Mouse (Mus musculus) midbrain, postnatal 0 days (tissue): Measurements from ENCODE around the gene Lpin2. TPM values are rescaled to one million over a fixed set of nuclear protein-coding genes. Genes with fewer than 3 reads are reported as not detected.

ENCODE experiments used
- ATAC-seq: fragments of 200-750 bp; cut with Nextera tagmentation; 2 replicates; pipeline ENCODE4 v1.8.0; 2017; ENCODE audit warnings: moderate number of reproducible peaks, mild to moderate bottlenecking, moderate TSS enrichment, moderate library complexity; ENCODE audit not compliant: low FRiP score
- DNase-seq: peaks from one replicate; pipeline ENCODE4 v3.0.0-alpha.2; 2015; ENCODE audit warnings: low spot score
- H3K27ac ChIP-seq: fragments of 300-500 bp; sonication (generic); 2 replicates; pipeline ENCODE4 v1.5.1; 2014; ENCODE audit warnings: low read depth, mild to moderate bottlenecking, low read length, mixed read lengths
- H3K27me3 ChIP-seq: fragments of 300-500 bp; sonication (generic); 2 replicates; pipeline ENCODE4 v1.6.1; 2014; ENCODE audit warnings: low read length, control low read depth, mixed read lengths; ENCODE audit not compliant: insufficient read depth
- H3K36me3 ChIP-seq: fragments of 300-500 bp; sonication (generic); 2 replicates; pipeline ENCODE4 v1.6.1; 2014; ENCODE audit warnings: low read length, control low read depth, mixed read lengths; ENCODE audit not compliant: insufficient read depth
- H3K4me1 ChIP-seq: fragments of 300-500 bp; sonication (generic); 2 replicates; pipeline ENCODE4 v1.6.1; 2014; ENCODE audit warnings: mild to moderate bottlenecking, control low read depth, antibody characterized with exemption, low read length, mixed read lengths; ENCODE audit not compliant: insufficient read depth
- H3K4me2 ChIP-seq: fragments of 300-500 bp; sonication (generic); 2 replicates; pipeline ENCODE4 v1.6.1; 2014; ENCODE audit warnings: low read depth, mild to moderate bottlenecking, low read length, mixed read lengths; ENCODE audit not compliant: poor library complexity, severe bottlenecking
- H3K4me3 ChIP-seq: fragments of 300-500 bp; sonication (generic); 2 replicates; pipeline ENCODE4 v1.5.1; 2014; ENCODE audit warnings: low read depth, mild to moderate bottlenecking, low read length, moderate library complexity
- H3K9ac ChIP-seq: fragments of 300-500 bp; sonication (generic); replicated peaks from 2 replicates; pipeline ENCODE4 v1.6.1; 2014; ENCODE audit warnings: mild to moderate bottlenecking, low read length, moderate library complexity, mixed read lengths; ENCODE audit not compliant: poor library complexity, severe bottlenecking
- H3K9me3 ChIP-seq: fragments of 300-500 bp; sonication (generic); 2 replicates; pipeline ENCODE4 v1.6.1; 2016; ENCODE audit warnings: low read length, control low read depth
- CTCF ChIP-seq: IDR thresholded peaks from 2 replicates; pipeline ENCODE4 v1.5.1; 2016; ENCODE audit warnings: antibody characterized with exemption, mild to moderate bottlenecking
- WGBS: fragments of 180-500 bp; shearing (Covaris S2); extraction: QIAGEN DNeasy Blood & Tissue Kit; methylation state at CpG from one replicate; pipeline ENCODE4 v1.1.7; 2014; 5-methylcytosine and 5-hydroxymethylcytosine counted together
- polyA plus RNA-seq: library from polyadenylated mRNA; unstranded; fragments of >200 nt; fragmentation: Nextera tagmentation; extraction: Ambion mirVana; gene quantifications from 2 replicates; pipeline ENCODE4 v1.2.1, GENCODE M21; 2015
- total RNA-seq: library from RNA; depleted of rRNA; stranded (reverse); fragments of >200 nt; gene quantifications from 2 replicates; pipeline ENCODE4 v1.2.3, GENCODE M21; 2014

Lpin2 gene
- total and polyA plus RNA-seq, 2 experiments from 2014 or later: 39.1 to 53.4 TPM

- ATAC-seq (no peak), DNase-seq (no peak)
- H3K9me3 ChIP-seq: no peaks in the 10 kb centered on the region
- 56% methylated on average over 6 of the region's 6 CpGs for WGBS
- TF ChIP-seq CTCF: peak; percentile 57
- no peak overlapping the region for H3K9ac ChIP-seq
- peaks cover 4% of the 10 kb centered on the region for H3K36me3 ChIP-seq
- no peak overlapping the region for H3K27ac ChIP-seq
- H3K4me3 ChIP-seq: no peak overlapping the region
- H3K4me1 ChIP-seq: 0 out of 2 replicates have a peak, but pooled peaks cover 2% of the 10 kb centered on the region
- H3K27me3 ChIP-seq: no peaks in the 10 kb centered on the region
- H3K4me2 ChIP-seq: no peak overlapping the region
Measured at GRCm38 (mm10) chr17:71254736-71255135, 72.4 kb downstream of the Lpin2 start.

DNA sequence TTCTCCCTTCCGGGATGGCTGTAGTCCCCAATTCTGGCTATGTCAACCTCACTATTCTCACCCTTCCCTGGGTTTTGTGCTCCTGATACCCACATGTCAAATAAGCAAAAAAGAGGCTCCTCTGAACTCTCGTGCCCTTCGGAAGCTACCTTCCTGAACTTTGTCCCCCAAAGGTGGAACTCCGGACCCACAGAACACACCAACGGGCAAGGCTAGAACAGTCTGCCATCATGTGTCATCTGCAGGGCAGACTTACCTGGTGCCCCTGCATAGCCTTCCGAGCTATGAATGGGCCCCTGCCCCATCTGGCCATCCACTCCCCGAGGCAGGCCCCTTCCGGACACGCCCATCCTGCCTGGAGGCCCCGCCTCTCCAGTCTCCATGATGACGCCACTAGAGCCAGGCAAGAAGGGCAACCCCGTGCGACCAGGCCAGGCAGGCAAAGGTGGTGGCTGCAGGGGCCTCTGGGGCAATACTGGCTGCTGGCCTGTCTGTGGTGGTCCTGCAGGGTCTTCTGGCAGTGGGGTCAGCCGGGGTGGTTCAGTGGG is 73.8 kb downstream of the Lpin2 start:
- H3K9ac ChIP-seq: no peak overlapping the region
- TF ChIP-seq CTCF: no peak
- 0 out of 2 replicates have a peak, but pooled peaks cover 2% of the 10 kb centered on the region for H3K4me1 ChIP-seq
- H3K27me3 ChIP-seq: no peaks in the 10 kb centered on the region
- DNase-seq (no peak), ATAC-seq (no peak)
- WGBS: 84% methylated on average over 14 of the region's 14 CpGs
- H3K36me3 ChIP-seq: peaks cover 4% of the 10 kb centered on the region; the same call in 1 of the 2 replicates
- no peak overlapping the region for H3K27ac ChIP-seq
- no peak overlapping the region for H3K4me3 ChIP-seq
- H3K4me2 ChIP-seq: no peak overlapping the region
- no peaks in the 10 kb centered on the region for H3K9me3 ChIP-seq

DNA sequence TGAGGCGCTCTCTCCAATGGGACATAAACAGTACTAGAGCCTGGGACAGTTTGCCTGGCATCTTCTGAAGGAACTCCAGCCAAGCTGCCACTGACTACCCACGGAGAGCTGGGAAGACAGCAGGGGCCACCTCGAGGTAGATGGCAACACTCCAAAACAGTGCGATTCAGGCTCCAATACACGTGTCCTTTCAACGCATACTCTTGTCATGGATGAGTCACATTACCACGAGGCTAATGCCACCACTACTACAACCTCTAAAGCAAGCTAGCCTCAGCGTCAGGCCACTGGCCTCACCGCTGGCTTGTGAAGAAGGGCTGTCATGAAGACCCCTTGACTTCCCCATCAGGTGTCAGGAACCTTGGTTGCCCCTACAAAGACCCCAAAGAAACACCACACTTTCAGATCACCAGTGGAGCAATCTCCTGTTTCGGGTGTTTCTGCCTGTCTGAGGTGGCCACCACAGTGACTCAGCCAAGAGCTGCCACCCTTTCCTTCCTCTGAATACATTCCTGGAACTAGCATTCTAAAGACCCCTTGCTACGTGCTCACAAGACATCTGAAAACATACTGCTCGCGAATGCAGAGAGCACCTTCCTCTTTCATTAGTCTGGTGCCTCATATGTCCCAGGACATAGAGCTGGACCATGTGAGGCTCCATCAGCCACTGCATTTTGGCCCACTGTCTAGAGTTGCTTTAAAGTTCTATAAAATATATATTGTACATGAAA is 74.6 kb downstream of the Lpin2 start:
- no peaks in the 10 kb centered on the region for H3K27me3 ChIP-seq
- H3K4me2 ChIP-seq: no peak overlapping the region
- 81% methylated on average over 13 of the region's 13 CpGs for WGBS
- no peak for ATAC-seq
- H3K9ac ChIP-seq: no peak overlapping the region
- H3K9me3 ChIP-seq: no peaks in the 10 kb centered on the region
- H3K36me3 ChIP-seq: peaks cover 4% of the 10 kb centered on the region; the same call in 1 of the 2 replicates
- no peak for TF ChIP-seq CTCF
- H3K27ac ChIP-seq: no peak overlapping the region
- DNase-seq: no peak
- no peaks in the 10 kb centered on the region for H3K4me1 ChIP-seq
- H3K4me3 ChIP-seq: no peak overlapping the region

DNA sequence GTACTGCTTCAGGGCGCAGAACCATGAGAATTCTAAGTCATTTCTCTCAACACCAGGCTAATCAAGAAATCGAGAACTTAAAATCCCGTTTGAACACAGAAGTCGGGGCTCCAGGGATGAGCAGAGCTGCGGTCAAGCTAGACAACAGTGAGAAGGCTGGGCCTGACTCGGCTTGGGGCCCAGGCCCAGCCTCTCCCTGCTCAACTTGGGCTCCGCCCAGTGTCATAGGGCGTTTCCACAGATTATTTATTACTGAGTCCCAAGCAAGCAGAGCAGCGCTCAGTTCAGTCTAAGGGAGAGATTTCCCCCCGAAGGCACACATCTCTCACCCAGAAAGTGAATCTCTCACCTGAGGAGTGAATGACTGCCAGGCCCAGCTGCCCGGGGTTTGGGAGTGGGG is 77.4 kb downstream of the Lpin2 start:
- ATAC-seq: no peak
- H3K9me3 ChIP-seq: no peaks in the 10 kb centered on the region
- H3K27ac ChIP-seq: no peak overlapping the region
- no peak overlapping the region for H3K4me2 ChIP-seq
- H3K36me3 ChIP-seq: no peaks in the 10 kb centered on the region
- H3K27me3 ChIP-seq: no peaks in the 10 kb centered on the region
- H3K9ac ChIP-seq: no peak overlapping the region
- H3K4me1 ChIP-seq: no peaks in the 10 kb centered on the region
- WGBS: 82% methylated on average over 11 of the region's 11 CpGs
- no peak for TF ChIP-seq CTCF
- no peak overlapping the region for H3K4me3 ChIP-seq
- DNase-seq: no peak

DNA sequence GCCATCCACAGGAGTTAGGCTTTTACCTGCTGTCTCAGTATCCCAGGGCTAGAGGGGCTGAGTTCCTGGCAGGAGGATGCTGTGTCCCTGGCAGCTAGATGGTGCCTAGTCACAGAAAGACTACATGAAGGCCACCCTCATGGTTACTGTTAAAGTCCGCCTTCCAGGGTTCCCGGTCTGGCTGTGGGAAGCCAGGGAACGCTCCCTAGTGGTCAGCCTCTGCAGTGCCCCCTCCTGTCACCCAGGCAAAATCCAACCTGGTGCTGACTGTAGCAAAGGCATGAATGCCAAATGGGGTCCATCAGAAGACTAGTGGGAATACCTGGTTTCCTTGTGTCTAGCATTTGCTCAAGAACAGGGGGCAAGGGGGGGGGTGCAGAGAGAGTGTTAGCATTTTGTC is 78.3 kb downstream of the Lpin2 start:
- Histone ChIP-seq H3K36me3 (no peaks in the 10 kb centered on the region), H3K4me3 (no peak overlapping the region), H3K9me3 (no peaks in the 10 kb centered on the region), H3K4me2 (no peak overlapping the region), H3K27me3 (no peaks in the 10 kb centered on the region), H3K9ac (no peak overlapping the region), H3K27ac (no peak overlapping the region), H3K4me1 (no peaks in the 10 kb centered on the region)
- no peak for ATAC-seq
- TF ChIP-seq CTCF: 0 out of 2 replicates have a peak, but pooled peaks have one; percentile 16
- 42% methylated on average over 3 of the region's 3 CpGs for WGBS
- DNase-seq: no peak

GRCm38 (mm10) chr17:71263136-71263535 is 80.8 kb downstream of the Lpin2 start:
- WGBS: 79% methylated on average over 6 of the region's 6 CpGs
- Histone ChIP-seq H3K27ac (no peak overlapping the region), H3K36me3 (no peaks in the 10 kb centered on the region), H3K27me3 (no peaks in the 10 kb centered on the region), H3K4me1 (no peaks in the 10 kb centered on the region), H3K9me3 (no peaks in the 10 kb centered on the region), H3K4me3 (no peak overlapping the region), H3K9ac (no peak overlapping the region), H3K4me2 (no peak overlapping the region)
- no peak for TF ChIP-seq CTCF
- no peak for DNase-seq
- no peak for ATAC-seq
